Mouse (Mus musculus) cerebellum, adult 9-10 months (tissue): ENCODE results near the gene Dmd.

ENCODE experiments used
- DNase-seq: peaks from one replicate; pipeline ENCODE4 v3.0.0; 2022

The Dmd gene

DNA sequence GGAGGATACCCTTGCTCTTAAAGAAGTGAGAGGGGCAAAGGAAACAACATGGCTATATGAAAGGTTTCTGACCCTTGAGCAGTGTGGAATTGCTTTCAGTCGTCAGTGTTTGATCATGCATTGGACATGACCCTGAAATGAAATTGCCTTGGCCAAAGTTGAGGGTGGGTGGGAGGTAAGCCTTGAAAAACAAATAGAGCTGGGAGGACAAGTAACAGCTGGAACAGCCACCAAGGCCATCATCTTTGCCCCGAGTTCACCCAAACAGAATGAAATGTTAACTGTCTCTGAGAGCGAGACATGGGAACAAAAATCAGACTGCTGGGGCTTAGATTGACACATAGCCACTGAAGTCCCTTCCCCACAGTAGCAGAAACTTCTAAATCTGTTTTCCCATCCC, 2100.9 kb downstream of the Dmd start:
- no peak for DNase-seq

DNA sequence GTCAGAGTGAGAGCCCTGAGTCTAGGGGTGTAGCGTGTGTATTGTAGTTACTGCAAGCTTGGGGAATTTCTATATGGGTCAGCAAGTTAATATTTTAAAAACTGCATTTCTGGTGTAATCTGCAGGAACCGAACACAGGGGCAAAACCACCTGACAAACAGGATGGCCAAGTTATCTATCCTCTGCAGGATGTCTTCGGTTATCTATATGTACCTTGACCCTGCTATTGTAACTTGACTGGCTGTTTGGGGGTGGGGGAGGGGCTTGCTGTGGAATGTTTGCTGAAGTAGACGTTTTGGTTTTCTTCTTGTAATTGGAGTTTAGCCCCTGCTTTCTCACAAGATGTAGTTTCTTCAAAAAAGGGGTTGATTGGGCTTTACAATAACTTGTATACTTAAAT, 2124.9 kb downstream of the Dmd start:
- DNase-seq: no peak

DNA sequence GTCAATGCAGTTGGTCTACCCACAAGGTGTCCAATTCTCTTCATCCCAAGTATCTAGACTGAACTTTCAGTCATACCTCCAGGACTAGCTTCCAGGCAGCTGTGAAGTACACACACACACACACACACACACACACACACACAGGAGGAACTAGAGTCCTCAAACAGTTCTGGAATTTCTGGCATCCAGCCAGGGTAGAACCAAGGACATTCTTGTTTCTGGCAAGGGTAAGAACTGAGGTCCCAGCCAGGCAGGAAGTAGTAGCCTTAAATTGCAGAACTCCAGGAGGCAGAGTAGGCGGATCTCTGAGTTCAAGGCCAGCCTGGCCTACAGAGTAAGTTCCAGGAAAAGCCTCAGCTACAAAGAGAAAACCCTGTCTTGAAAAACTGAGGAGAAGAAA, 2128.2 kb downstream of the Dmd start:
- DNase-seq: no peak

DNA sequence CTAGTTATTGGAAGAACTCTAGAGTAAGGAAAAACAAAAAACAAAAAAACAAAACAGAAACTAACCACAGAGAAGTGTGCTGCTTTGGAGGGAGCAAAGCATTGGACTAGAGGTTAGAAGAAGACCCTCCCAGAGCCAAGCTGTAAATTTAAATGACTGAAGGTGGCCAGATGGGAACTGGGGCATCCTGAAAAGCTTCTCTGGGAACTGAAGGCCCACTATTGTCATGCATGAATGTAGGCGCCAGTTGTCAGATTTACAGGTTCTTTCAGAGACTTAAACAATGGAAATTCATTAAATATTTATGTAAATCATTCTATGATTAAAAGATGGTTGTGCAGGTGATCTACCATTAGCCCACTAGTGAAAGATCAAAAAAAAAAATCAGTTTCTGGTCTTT, 2128.9 kb downstream of the Dmd start:
- no peak for DNase-seq

DNA sequence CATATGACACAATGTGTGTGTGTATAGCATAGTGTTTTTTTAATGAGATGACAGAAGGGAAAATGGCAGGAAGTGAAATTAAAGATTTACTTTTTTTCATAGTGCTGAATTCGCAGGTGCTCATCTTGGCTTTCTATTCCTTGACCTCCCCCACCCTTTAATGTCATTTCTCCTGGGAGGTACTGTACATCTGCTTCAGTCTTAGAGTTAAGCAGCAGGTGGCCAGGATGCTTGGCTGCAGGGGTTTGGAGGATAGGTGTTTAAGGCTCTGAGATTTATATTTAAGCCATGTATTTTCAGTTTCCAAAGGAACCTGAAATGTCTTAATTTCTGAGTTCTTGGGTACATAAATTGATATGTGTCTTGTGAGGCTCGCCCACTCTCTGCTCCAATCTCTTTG, 2130.5 kb downstream of the Dmd start:
- DNase-seq: no peak

DNA sequence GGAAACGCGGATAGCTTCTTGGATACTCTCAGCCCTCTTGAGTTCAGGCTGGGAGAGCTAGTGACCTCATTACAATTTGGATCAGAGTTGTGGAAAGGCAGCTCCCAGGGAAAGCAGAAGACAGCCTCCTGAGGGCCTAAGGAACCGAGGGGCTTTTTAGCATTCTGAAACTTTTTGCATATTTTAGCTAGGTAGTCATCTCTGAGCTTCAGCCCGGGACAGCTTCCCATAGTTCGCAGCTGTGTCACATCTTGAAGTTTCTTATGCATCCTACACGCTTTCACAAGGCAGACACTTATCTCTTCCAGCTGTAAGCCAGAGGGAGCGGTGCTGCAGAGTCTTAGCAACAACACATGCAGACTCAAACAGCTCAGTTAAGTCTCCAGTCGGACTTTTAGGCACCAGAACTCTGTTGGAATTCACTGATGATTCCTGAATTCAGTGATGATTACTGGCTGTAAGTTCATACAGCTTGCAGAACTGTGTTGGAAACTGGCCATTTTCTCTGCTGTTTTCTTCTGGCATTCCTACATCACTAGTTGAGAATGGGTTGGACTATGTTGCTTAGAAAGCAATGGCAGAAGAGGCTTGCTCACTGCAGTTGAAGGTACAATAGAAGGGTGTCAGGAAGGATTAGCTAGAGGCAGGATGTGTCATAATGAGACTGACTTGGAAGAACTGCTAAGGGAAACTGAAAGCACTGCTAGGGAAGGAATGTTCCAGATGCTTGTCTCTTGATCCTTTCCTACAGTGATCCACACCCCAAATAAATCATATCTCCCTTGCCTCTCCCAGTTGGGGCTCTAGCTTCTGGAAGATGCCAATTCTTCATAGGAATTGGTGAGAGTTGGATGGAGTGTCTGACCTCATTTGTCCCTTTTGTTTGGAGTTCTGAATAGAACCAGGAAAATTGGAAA, 2135.8 kb downstream of the Dmd start:
- DNase-seq: no peak

DNA sequence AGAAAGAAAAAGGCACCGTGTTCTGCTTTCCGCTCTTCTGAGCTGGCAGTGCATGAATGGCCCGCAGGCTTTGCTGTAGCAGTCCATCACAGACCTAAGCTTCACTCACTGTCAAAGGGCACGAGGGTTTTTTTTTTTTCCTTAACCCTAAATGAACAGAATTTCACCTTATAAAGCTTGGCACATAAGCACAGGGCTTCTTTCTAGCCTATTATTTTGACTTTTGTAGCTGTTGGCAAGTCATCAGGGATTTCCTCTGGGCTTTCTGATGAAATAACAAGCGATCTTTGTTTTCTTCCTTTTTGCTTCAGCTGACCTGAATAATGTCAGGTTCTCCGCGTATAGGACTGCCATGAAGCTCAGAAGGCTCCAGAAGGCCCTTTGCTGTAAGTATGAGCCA, 2140.8 kb downstream of the Dmd start:
- no peak for DNase-seq

DNA sequence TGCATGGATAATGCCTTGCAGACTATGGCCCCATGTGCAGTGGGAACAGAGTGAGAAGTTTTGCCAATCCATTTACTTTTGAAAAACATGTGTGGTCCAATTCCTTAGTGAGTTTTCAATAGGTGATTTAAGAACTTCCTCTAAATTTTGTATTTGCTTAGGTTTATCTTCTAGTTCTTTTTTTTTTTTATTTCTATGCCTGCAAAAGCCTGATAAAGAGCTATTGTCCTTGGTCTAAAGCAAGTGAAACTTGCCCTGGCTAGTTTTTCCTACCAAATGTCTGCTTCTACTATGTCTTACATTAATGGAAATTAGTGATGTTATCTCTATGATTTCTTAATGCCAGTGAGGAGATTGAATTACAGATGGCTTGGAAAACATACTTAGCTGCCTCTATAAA, 2144.7 kb downstream of the Dmd start:
- no peak for DNase-seq

DNA sequence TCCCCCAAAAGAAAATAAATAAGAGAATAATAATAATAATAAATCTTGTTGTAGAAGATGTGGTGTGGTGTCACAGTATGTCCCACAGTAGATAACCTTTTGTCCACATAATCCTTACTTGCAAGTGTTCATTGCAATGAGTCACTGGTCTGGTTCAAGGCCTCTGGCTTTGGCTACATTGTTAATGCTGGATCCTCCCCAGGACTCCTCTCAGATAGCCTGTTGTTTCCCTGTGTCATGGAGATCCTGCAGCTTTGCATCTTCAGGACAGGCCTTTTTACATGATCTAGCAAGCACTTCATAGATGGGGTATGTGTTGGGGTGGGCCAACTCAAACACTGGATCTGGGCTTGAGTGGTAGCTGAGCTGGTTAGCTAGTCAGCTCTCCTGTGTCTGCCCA, 2150.0 kb downstream of the Dmd start:
- DNase-seq: no peak

DNA sequence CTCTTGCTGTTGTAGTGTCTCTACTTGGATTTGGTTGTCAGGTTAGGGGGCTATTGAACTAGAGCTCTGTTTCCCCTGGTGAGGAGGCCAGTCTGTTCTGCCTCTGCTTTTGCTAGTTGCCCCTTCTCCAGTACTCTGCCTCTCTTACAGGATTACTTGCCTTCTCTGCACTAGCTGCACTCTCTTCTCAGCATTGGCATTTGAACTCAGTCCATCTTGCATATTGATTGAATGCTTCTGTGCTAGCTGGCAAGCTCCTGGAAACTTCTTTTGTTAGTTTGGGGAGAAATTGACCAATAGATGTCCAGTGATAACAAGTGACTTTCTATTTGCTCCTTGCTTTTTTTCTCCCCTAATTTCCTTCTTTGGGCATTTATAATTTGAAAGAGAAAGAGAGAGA, 2163.7 kb downstream of the Dmd start:
- DNase-seq: peak; percentile 6

DNA sequence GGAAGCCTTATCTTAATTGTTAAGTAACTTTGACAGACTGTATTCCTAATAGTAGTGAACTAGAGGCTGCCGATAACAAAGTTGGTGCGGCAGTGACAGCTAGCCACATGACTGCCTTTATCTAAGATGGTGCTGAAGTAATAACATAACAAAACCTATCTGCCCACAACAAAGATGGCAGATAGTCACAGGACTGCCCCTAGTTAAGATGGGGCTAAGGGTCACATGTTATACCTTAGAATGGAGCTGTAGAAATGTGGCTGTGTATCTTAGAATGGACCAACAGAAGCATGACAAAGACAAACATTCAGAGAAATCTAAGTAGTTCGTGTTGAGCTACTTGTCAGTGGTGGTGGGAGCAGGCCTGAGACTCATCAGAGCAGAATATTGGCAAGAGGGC, 2184.0 kb downstream of the Dmd start:
- no peak for DNase-seq

DNA sequence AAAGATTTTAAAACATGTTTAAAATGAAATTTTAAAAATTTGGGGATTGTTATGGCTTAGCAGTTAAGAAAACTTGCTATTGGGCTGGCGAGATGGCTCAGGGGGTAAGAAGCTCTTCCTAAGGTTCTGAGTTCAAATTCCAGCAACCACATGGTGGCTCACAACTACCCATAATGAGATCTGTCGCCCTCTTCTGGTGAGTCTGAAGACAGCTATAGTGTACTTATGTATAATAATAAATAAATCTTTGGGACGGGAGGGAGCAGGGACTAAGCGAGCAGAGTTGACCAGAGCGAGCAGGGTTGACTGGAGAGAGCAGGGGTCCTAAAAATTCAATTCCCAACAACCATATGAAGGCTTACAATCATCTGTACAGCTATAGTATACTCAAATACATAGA, 2188.6 kb downstream of the Dmd start:
- no peak for DNase-seq

DNA sequence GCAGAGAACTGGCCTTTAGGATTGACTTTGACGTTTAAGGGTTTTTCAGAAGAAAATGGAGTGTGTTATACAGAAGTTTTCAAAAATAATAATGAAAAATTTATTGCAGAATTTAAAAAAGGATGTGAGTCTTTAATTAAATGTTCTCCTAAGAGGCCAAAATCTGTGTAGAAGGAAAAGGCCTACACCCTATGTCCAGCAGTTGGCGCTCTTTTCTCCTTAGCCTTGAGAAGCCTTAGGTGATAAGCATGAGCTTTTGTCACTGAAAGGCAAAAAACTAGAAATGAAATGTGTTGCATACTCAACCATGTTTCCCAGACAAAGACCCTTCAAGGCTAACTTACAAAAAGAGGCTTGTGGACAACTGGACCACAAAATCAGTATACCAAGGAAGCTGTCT, 2222.6 kb downstream of the Dmd start:
- no peak for DNase-seq

DNA sequence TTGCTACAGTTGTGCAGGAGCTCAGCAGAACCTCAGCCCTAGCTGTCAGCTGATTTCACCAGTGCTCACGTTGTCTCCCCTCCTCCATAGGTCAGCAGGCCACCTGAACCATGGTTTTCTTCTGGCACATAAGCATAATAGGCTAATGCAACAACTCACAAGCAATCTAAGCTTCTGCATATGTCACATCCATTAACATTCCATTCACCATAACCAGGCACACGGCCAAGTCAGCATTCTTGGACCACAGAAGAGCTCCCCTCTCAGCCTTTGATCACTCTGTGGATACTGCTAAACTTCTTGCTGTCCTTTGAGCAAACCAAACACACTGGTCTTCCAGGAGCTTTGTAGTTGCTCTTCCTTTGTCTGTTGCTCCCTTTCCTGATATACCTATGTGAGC, 2238.9 kb downstream of the Dmd start:
- no peak for DNase-seq

DNA sequence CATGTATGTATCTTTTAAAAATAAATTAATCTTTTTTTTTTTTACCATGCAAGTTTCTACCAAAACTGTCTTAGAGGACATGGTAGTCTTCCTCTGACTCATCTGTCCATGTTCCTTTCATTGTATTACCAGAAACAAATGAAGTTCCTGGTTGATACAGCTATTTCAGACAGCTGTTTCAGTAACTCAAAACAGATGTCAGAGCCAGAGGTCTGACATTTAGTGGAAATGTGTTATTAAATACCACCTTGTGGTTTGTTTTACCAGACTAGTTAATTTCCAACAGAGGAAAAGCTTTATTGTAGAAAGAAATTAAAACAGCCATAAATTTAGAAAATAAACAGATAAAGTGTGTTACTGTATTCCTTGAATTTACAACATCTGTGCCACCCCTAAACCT, 2245.2 kb downstream of the Dmd start:
- no peak for DNase-seq

DNA sequence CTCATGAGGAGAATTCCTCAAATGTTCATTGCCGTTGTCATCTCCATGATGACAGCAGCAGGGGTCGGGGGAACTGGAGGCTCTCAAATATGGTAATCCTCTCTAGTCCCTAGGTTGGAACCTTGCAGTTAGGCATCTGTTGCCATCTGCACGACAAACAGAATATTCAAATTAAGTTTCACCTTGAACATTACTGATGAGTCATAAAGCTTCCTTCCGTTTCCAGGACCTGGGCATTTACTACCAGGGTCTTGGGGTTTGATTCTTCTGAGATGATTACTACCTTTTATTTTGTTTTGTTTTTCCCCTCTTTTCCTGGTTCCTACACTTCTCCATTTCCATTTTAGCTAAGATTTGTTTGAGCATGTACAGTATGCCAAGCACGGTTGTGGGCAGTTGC, 2249.0 kb downstream of the Dmd start:
- no peak for DNase-seq

DNA sequence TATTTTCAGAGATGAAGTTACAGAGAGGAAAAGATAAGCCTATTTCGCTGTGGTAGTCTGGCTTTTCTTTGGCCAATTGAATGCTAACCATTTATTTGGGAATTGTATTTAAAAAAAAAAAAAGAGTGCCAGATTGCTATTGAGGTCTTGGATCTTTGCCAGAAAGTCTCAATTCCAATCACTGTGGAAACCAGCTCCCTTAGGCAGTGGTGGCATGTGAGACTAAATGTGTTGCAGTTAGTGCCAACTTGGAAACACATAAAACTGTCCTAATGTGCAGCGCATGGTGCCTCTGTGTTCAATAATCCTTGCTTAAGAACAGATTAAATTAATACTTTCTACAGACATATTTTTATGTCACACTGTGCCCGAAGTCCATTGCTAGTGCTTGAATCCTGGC, 2250.7 kb downstream of the Dmd start:
- DNase-seq: peak; percentile 34

DNA sequence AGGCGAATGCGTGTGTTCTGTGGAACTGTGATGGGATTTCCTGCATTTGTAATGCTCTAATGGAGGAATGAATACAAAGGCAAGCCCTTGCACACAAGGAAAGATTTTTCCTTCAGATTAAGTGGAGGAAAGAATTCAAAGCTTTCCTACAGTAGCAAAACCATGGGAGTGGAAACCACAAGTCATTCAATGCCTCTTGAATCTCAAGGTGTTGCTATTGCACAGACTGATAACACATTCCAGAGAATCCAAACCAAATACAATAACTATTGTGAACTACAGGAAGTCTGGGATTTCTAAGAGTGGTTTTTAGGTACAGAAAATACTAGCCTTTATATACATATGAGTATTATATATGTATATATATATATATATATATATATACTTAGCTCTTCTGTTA, 2258.3 kb downstream of the Dmd start:
- DNase-seq: no peak

DNA sequence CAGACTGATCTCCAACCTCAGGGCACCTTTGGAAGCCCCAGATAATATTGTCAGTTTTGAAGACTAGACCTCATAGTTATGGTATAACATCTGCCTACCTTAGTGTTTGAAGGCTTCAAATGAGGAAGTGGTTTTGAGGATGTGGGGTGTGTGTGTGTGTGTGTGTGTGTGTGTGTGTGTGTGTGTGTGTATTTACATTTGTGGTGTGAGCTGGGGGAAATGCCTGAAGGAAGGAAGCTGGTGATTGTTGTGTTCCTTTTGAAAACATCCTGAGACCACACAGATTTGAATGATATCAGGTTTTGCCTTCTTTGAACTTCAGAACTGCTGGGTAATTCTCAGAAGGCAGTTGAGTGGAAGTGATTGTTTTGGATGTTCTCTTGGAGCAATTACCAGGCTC, 2278.2 kb downstream of the Dmd start:
- no peak for DNase-seq

DNA sequence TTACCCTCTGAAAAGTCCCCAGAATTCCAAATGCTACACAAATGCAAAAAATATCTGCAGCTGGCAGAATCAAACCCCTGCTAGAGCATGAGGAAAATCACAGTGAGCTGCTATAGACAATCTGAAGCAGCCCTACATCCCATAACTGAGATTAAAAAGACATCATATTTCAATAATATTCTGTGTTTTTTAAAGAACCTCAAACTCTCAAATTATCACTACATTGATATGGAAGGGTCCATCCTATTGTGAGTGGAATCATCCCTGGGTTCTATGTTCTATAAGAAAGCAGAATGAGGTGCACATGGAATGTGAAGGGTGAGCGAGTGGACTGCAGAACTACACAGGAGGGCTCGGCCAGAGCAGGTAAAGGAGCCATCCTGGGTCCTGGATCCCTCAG, 2300.7 kb downstream of the Dmd start, which contains the start of gene Fthl17a:
Gene Fthl17a, plus strand, starts transcription at position 301 of the 400 bp plus-strand sequence.
- no peak for DNase-seq
